Mouse (Mus musculus) WW6 (cell line): ENCODE data around the gene 4930438A08Rik.
"Not testable (repeated sequence)": the region's sequence is repeated elsewhere in the genome, so short reads cannot be mapped to it uniquely, and the experiment has no call there.

Experiments used
- DNase-seq: peaks from one replicate; pipeline ENCODE4 v3.0.0-alpha.2; 2013; ENCODE audit warnings: low read depth, low spot score

The 4930438A08Rik gene

GRCm38 (mm10) chr11:58274572-58274971 is at the start of gene 4930438A08Rik:
4930438A08Rik (plus strand) TSS chr11:58274799.
- DNase-seq = no peak

GRCm38 (mm10) chr11:58224872-58225271 is 49.7 kb upstream of the 4930438A08Rik start:
- DNase-seq = not testable (repeated sequence)

- DNase-seq = peak; percentile 38
Observed at GRCm38 (mm10) chr11:58225655-58226054, 48.9 kb upstream of the 4930438A08Rik start.

GRCm38 (mm10) chr11:58226425-58226824 is 48.2 kb upstream of the 4930438A08Rik start:
- no peak for DNase-seq

GRCm38 (mm10) chr11:58228021-58228420 is 46.6 kb upstream of the 4930438A08Rik start:
- DNase-seq = not testable (repeated sequence)

GRCm38 (mm10) chr11:58230396-58230910 is 44.1 kb upstream of the 4930438A08Rik start:
- no peak for DNase-seq

- no peak for DNase-seq
Observed at GRCm38 (mm10) chr11:58231156-58231555, 43.4 kb upstream of the 4930438A08Rik start.

GRCm38 (mm10) chr11:58234551-58234950 is 40.0 kb upstream of the 4930438A08Rik start:
- DNase-seq = not testable (repeated sequence)

GRCm38 (mm10) chr11:58235152-58235551 is 39.4 kb upstream of the 4930438A08Rik start:
- peak; percentile 84 for DNase-seq

GRCm38 (mm10) chr11:58238840-58239791 is 35.5 kb upstream of the 4930438A08Rik start:
- peak; percentile 99 for DNase-seq

- no peak for DNase-seq
Observed at GRCm38 (mm10) chr11:58247294-58247693, 27.3 kb upstream of the 4930438A08Rik start.

GRCm38 (mm10) chr11:58249203-58249981 is 25.2 kb upstream of the 4930438A08Rik start:
- no peak for DNase-seq

GRCm38 (mm10) chr11:58250550-58250949 is 24.0 kb upstream of the 4930438A08Rik start:
- no peak for DNase-seq

GRCm38 (mm10) chr11:58254411-58254810 is 20.2 kb upstream of the 4930438A08Rik start:
- DNase-seq = no peak

GRCm38 (mm10) chr11:58257816-58258215 is 16.8 kb upstream of the 4930438A08Rik start:
- no peak for DNase-seq

- DNase-seq = no peak
Observed at GRCm38 (mm10) chr11:58260156-58260555, 14.4 kb upstream of the 4930438A08Rik start.

- DNase-seq = no peak
Observed at GRCm38 (mm10) chr11:58261826-58262225, 12.8 kb upstream of the 4930438A08Rik start.

GRCm38 (mm10) chr11:58262336-58262735 is 12.3 kb upstream of the 4930438A08Rik start:
- no peak for DNase-seq

- DNase-seq = no peak
Observed at GRCm38 (mm10) chr11:58263516-58263915, 11.1 kb upstream of the 4930438A08Rik start.

GRCm38 (mm10) chr11:58264546-58264945 is 10.1 kb upstream of the 4930438A08Rik start:
- DNase-seq = no peak

- no peak for DNase-seq
Observed at GRCm38 (mm10) chr11:58268285-58268684, 6.3 kb upstream of the 4930438A08Rik start.

- no peak for DNase-seq
Observed at GRCm38 (mm10) chr11:58275756-58276155, 1.2 kb downstream of the 4930438A08Rik start.
